Mouse (Mus musculus) lung, embryonic 16.5 days (tissue): ENCODE measurements at regions not wholly inside any gene's neighbourhood (a gene's known extent, or its start where the extent isn't known, plus 50 kb on each side); places are given as distances from the start of the nearest gene placed in this dataset.

Experiments
- ATAC-seq: fragments of 200-750 bp; cut with Nextera tagmentation; 2 replicates; pipeline ENCODE4 v1.8.0; 2017; ENCODE audit warnings: low read depth, mild to moderate bottlenecking, moderate library complexity
- H3K27ac ChIP-seq: fragments of 300-500 bp; sonication (generic); 2 replicates; pipeline ENCODE4 v1.5.1; 2014; ENCODE audit warnings: mild to moderate bottlenecking, control low read depth, low read length
- H3K27me3 ChIP-seq: fragments of 300-500 bp; sonication (generic); 2 replicates; pipeline ENCODE4 v1.6.1; 2014; ENCODE audit warnings: low read depth, low read length, mixed read lengths; ENCODE audit not compliant: control insufficient read depth, insufficient read depth
- H3K36me3 ChIP-seq: fragments of 300-500 bp; sonication (generic); 2 replicates; pipeline ENCODE4 v1.6.1; 2014; ENCODE audit warnings: low read length; ENCODE audit not compliant: control insufficient read depth, insufficient read depth
- H3K4me1 ChIP-seq: fragments of 300-500 bp; sonication (generic); replicated peaks from 2 replicates; pipeline ENCODE4 v1.6.1; 2014; ENCODE audit warnings: low read length, mixed read lengths; ENCODE audit not compliant: control insufficient read depth, insufficient read depth
- H3K4me2 ChIP-seq: fragments of 300-500 bp; sonication (generic); 2 replicates; pipeline ENCODE4 v1.6.1; 2014; ENCODE audit warnings: low read depth, low read length, control low read depth
- H3K4me3 ChIP-seq: fragments of 300-500 bp; sonication (generic); 2 replicates; pipeline ENCODE4 v1.5.1; 2014; ENCODE audit warnings: mild to moderate bottlenecking, low read length, control low read depth
- H3K9ac ChIP-seq: fragments of 300-500 bp; sonication (generic); 2 replicates; pipeline ENCODE4 v1.6.1; 2014; ENCODE audit warnings: low read length, control low read depth
- H3K9me3 ChIP-seq: fragments of 300-500 bp; sonication (generic); 2 replicates; pipeline ENCODE4 v1.6.1; 2016; ENCODE audit warnings: low read length; ENCODE audit not compliant: control insufficient read depth
- WGBS: fragments of 180-500 bp; shearing (Covaris S2); extraction: QIAGEN DNeasy Blood & Tissue Kit; methylation state at CpG from one replicate; pipeline ENCODE4 v1.1.7; 2014; 5-methylcytosine and 5-hydroxymethylcytosine counted together

DNA sequence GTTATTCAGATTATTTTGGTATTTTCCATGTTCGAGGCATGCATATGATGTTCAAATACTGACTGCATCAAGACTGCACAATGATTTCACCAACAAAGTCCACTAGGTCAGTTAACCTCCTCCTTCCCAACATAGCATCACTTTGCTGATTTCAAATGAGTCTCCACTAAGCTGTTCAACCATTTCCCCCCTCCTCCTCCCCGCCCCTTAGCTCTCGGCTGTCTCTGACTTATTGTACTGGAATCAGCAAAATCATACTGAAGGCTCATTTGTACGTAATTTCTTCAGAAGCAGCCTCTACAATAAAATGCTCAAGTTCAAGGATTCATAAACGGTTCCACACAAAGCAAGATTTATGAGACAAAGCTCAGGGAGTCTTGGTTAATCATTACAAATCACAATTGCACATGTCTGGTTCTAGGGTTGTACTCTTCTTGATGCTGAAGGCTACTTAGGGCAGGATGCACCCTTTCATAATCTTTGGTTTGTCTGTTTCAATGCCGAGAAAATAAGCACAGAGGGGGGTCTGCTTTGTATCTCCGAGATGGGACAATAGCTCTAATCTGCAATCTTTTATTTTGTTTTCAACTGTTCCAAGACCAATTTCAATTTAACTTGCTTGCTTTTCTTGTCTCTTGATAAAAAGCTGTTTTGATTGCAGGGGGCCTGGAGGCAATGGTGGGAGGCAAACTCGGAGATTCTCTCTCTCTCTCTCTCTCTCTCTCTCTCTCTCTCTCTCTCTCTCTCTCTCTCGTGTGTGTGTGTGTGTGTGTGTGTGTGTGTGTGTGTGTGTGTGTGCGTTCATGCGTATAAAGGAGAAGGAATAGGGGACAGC lies 320.6 kb upstream of the Dcn start:
- 55% methylated on average over 10 of the region's 11 CpGs for WGBS
- no peak overlapping the region for H3K27ac ChIP-seq
- H3K36me3 ChIP-seq, result no peaks in the 10 kb centered on the region
- H3K9me3 ChIP-seq, result no peaks in the 10 kb centered on the region
- H3K4me1 ChIP-seq, result no peaks in the 10 kb centered on the region; the same call in 1 of the 2 replicates
- no peak overlapping the region for H3K4me3 ChIP-seq
- H3K9ac ChIP-seq, result no peak overlapping the region
- H3K4me2 ChIP-seq, result no peak overlapping the region
- no peak for ATAC-seq
- H3K27me3 ChIP-seq, result no peaks in the 10 kb centered on the region

GRCm38 (mm10) chr10:97159396-97159760 lies 320.0 kb upstream of the Dcn start:
- Histone ChIP-seq H3K4me3 (no peak overlapping the region), H3K9ac (no peak overlapping the region), H3K4me2 (no peak overlapping the region), H3K4me1 (no peaks in the 10 kb centered on the region; the same call in 1 of the 2 replicates), H3K27me3 (no peaks in the 10 kb centered on the region), H3K36me3 (no peaks in the 10 kb centered on the region), H3K27ac (no peak overlapping the region), H3K9me3 (no peaks in the 10 kb centered on the region)
- peak; percentile 43; the same call in 1 of the 2 replicates for ATAC-seq
- WGBS, result 76% methylated on average over 1 of the region's 1 CpGs

DNA sequence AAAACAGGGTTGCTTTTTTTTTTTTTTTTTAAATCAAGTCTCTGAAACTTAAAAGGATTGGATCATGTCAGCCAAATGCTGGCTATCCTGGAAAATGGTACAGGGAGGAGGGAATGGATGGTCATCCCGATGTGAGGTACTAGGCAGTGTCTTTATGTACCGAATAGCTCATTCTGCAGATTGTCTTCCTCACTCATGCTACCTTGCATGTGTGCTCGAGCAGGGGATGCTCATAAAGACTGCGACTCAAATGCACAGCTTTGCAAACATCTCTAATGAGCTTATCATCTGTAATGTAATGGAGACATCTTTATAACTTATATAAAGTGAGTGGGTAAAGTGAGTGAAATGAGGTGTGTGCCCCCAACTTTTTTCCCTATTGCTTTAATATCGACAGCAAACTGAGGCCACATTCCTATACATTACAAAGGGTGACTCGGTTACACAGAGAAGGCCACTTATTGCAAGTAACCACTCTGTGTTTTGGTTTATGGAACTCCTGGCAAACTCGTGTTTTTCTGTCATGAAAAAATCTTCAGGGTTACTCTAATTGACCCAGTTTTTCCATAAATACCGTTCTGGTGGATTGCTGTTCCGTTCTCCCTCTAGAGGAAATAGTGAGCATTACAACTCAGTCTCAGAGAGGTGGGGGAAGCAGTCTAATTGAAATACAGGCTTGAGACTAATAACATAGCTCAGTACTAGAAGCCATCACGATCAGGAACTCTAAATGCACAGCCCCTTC lies 319.4 kb upstream of the Dcn start:
- Histone ChIP-seq H3K27me3 (no peaks in the 10 kb centered on the region), H3K9me3 (no peaks in the 10 kb centered on the region), H3K4me1 (no peaks in the 10 kb centered on the region; the same call in 1 of the 2 replicates), H3K4me3 (no peak overlapping the region), H3K36me3 (no peaks in the 10 kb centered on the region), H3K27ac (no peak overlapping the region), H3K9ac (no peak overlapping the region), H3K4me2 (no peak overlapping the region)
- ATAC-seq, result peak; percentile 36; the same call in 1 of the 2 replicates
- WGBS, result 50% methylated on average over 10 of the region's 10 CpGs

DNA sequence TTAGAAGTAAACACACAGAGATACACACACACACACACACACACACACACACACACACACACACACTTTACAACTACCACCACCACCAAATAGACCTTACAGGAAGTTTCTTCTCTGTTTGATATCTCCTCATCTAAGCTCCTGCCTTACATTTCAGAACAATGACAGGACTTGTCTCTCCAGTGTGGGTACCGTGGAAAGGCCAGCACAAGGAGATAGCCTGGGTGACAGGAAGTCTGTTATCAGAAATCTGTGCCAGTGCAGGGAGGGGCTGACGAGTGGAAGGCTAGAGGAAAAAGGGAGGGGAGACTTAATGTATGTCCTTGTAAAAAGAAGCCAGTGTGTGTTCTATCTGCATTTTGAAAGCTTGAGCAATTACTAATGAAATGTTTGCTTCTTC lies 318.5 kb upstream of the Dcn start:
- H3K4me3 ChIP-seq, result no peak overlapping the region
- WGBS, result 18% methylated on average over 2 of the region's 2 CpGs
- H3K9me3 ChIP-seq, result no peaks in the 10 kb centered on the region
- no peak overlapping the region for H3K9ac ChIP-seq
- no peak overlapping the region for H3K27ac ChIP-seq
- H3K27me3 ChIP-seq, result no peaks in the 10 kb centered on the region
- H3K4me1 ChIP-seq, result no peaks in the 10 kb centered on the region; the same call in 1 of the 2 replicates
- no peaks in the 10 kb centered on the region for H3K36me3 ChIP-seq
- ATAC-seq, result no peak
- no peak overlapping the region for H3K4me2 ChIP-seq

DNA sequence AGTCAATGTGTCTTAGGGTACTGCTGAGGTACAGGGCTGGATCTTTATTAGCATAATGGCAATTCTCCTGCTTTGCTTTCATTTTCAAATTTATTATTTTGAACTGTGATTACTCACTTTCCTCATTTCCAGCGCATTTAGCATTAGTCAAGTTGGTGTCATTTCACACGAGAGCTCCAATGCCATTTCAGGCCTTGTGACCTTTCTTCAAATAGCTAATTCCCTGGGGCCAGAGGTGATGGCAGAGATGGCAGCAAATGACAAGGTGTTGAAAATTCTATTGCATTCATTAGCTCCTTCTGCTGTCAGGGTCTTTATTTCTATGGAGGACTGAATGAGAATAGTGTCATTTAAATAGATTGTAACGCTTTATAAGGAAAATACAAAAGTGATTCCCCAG lies 300.9 kb upstream of the Dcn start:
- Histone ChIP-seq H3K36me3 (no peaks in the 10 kb centered on the region), H3K4me2 (no peak overlapping the region), H3K27me3 (no peaks in the 10 kb centered on the region), H3K27ac (no peak overlapping the region), H3K4me1 (no peaks in the 10 kb centered on the region), H3K9ac (no peak overlapping the region), H3K4me3 (no peak overlapping the region), H3K9me3 (no peaks in the 10 kb centered on the region)
- WGBS, result 67% methylated on average over 3 of the region's 3 CpGs
- no peak for ATAC-seq

DNA sequence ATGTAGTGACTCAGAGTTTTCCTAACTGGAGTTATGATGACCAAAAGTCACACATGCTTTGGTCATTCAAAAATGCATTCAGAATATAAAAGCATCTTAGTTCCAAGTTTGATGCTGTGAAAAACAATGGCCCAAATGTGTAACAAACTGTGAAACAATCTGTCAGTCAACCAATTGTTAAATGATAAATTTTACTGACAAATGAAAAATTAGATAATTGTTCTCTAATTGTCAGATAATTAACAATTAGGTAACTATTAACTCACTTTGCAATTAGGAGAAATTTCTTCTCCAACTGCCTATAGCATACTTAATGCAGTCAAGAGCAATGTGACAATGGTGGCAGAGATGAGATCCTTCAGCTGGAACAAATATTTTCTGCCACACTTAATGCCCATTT lies 289.7 kb upstream of the Dcn start:
- no peak overlapping the region for H3K4me3 ChIP-seq
- ATAC-seq, result no peak
- no peaks in the 10 kb centered on the region for H3K27me3 ChIP-seq
- no peak overlapping the region for H3K27ac ChIP-seq
- no peak overlapping the region for H3K4me2 ChIP-seq
- no peaks in the 10 kb centered on the region for H3K4me1 ChIP-seq
- no peaks in the 10 kb centered on the region for H3K9me3 ChIP-seq
- H3K9ac ChIP-seq, result no peak overlapping the region
- no peaks in the 10 kb centered on the region for H3K36me3 ChIP-seq

GRCm38 (mm10) chr10:97211238-97211695 lies 268.1 kb upstream of the Dcn start:
- Histone ChIP-seq H3K36me3 (no peaks in the 10 kb centered on the region), H3K27me3 (no peaks in the 10 kb centered on the region), H3K9me3 (no peaks in the 10 kb centered on the region), H3K4me3 (no peak overlapping the region), H3K27ac (no peak overlapping the region), H3K9ac (no peak overlapping the region), H3K4me2 (no peak overlapping the region), H3K4me1 (peaks cover 8% of the 10 kb centered on the region)
- ATAC-seq, result no peak
- WGBS, result 66% methylated on average over 4 of the region's 4 CpGs

GRCm38 (mm10) chr10:97211785-97212398 lies 267.5 kb upstream of the Dcn start:
- 56% methylated on average over 7 of the region's 7 CpGs for WGBS

GRCm38 (mm10) chr10:97219474-97219873 lies 259.9 kb upstream of the Dcn start:
- H3K4me2 ChIP-seq, result no peak overlapping the region
- no peak overlapping the region for H3K9ac ChIP-seq
- H3K4me1 ChIP-seq, result no peaks in the 10 kb centered on the region; the same call in 1 of the 2 replicates
- ATAC-seq, result peak; percentile 95
- no peak overlapping the region for H3K4me3 ChIP-seq
- H3K27me3 ChIP-seq, result no peaks in the 10 kb centered on the region
- H3K9me3 ChIP-seq, result no peaks in the 10 kb centered on the region
- 47% methylated on average over 3 of the region's 3 CpGs for WGBS
- H3K36me3 ChIP-seq, result no peaks in the 10 kb centered on the region
- H3K27ac ChIP-seq, result no peak overlapping the region

More at GRCm38 (mm10) chr10:97211785-97212398, 267.5 kb upstream of the Dcn start:
- H3K4me1 ChIP-seq, result peaks cover 8% of the 10 kb centered on the region
- H3K4me2 ChIP-seq, result no peak overlapping the region
- H3K27ac ChIP-seq, result no peak overlapping the region
- no peak for ATAC-seq
- no peak overlapping the region for H3K4me3 ChIP-seq
- no peaks in the 10 kb centered on the region for H3K9me3 ChIP-seq
- no peaks in the 10 kb centered on the region for H3K27me3 ChIP-seq
- no peaks in the 10 kb centered on the region for H3K36me3 ChIP-seq
- H3K9ac ChIP-seq, result no peak overlapping the region
